Mouse (Mus musculus): ENCODE data around the gene Ppp1r18. TPM values are rescaled to one million over a fixed set of nuclear protein-coding genes. Genes with fewer than 3 reads are reported as not detected.
A peak's percentile ranks its signal among the peaks of the same experiment; 100 is the strongest.
"Not testable (repeated sequence)": the region's sequence is repeated elsewhere in the genome, so short reads cannot be mapped to it uniquely, and the experiment has no call there.

Gene Ppp1r18
- total RNA-seq, 4 experiments from 2014 or later: 10.5 to 13.5 (median 11.8) TPM

GRCm38 (mm10) chr17:35836991-35837422, 28.4 kb upstream of the Ppp1r18 start:
- peak; percentile 86 for DNase-seq (ENCODE audit: low spot score)

- no peak for DNase-seq (ENCODE audit: low spot score)
These were observed 27.9 kb upstream of the Ppp1r18 start for GRCm38 (mm10) chr17:35837487-35837886.

- peak; percentile 97 for DNase-seq (ENCODE audit: low spot score)
These were observed 27.3 kb upstream of the Ppp1r18 start, which contains the start of gene Tubb5 for GRCm38 (mm10) chr17:35838122-35838544. Tubb5 (minus strand) TSS chr17:35838306.

- no peak for DNase-seq (ENCODE audit: low spot score)
These were observed 26.8 kb upstream of the Ppp1r18 start for GRCm38 (mm10) chr17:35838570-35838969.

- not testable (repeated sequence) for DNase-seq (ENCODE audit: low spot score)
These were observed 26.4 kb upstream of the Ppp1r18 start for GRCm38 (mm10) chr17:35839002-35839401.

- DNase-seq (ENCODE audit: low spot score): no peak
These were observed 24.8 kb upstream of the Ppp1r18 start for GRCm38 (mm10) chr17:35840561-35840960.

- peak; percentile 100 for DNase-seq (ENCODE audit: low spot score)
These were observed 24.1 kb upstream of the Ppp1r18 start, which contains the start of gene Mdc1 for GRCm38 (mm10) chr17:35841076-35841950. Mdc1 (plus strand) TSS chr17:35841515.

- DNase-seq (ENCODE audit: low spot score): no peak
These were observed 23.4 kb upstream of the Ppp1r18 start for GRCm38 (mm10) chr17:35842006-35842405.

- DNase-seq (ENCODE audit: low spot score): no peak
These were observed 21.9 kb upstream of the Ppp1r18 start for GRCm38 (mm10) chr17:35843514-35843913.

GRCm38 (mm10) chr17:35848112-35848511, 17.3 kb upstream of the Ppp1r18 start:
- no peak for DNase-seq (ENCODE audit: low spot score)

- DNase-seq (ENCODE audit: low spot score): no peak
These were observed 14.4 kb upstream of the Ppp1r18 start for GRCm38 (mm10) chr17:35850974-35851373.

GRCm38 (mm10) chr17:35859371-35859770, 6.0 kb upstream of the Ppp1r18 start:
- no peak for DNase-seq (ENCODE audit: low spot score)

GRCm38 (mm10) chr17:35859835-35860234, 5.6 kb upstream of the Ppp1r18 start:
- DNase-seq (ENCODE audit: low spot score): no peak

GRCm38 (mm10) chr17:35860831-35861197, 4.6 kb upstream of the Ppp1r18 start:
- no peak for DNase-seq (ENCODE audit: low spot score)

GRCm38 (mm10) chr17:35861198-35861857, 4.1 kb upstream of the Ppp1r18 start, which contains the start of gene Nrm:
Nrm (plus strand) TSS chr17:35861318.
- peak; percentile 95 for DNase-seq (ENCODE audit: low spot score)

- no peak for DNase-seq (ENCODE audit: low spot score)
These were observed 500 bp upstream of the Ppp1r18 start for GRCm38 (mm10) chr17:35864832-35865353.

- no peak for DNase-seq (ENCODE audit: low spot score)
These were observed 963 bp downstream of the Ppp1r18 start for GRCm38 (mm10) chr17:35866281-35866831.

GRCm38 (mm10) chr17:35866911-35867890, 1.8 kb downstream of the Ppp1r18 start:
- peak; percentile 61 for DNase-seq (ENCODE audit: low spot score)

GRCm38 (mm10) chr17:35868165-35868820, 2.9 kb downstream of the Ppp1r18 start:
- DNase-seq (ENCODE audit: low spot score): peak; percentile 40

- no peak for DNase-seq (ENCODE audit: low spot score)
These were observed 3.6 kb downstream of the Ppp1r18 start for GRCm38 (mm10) chr17:35868961-35869345.
